Mouse (Mus musculus): ENCODE results near the gene Fbxo30.

DNA sequence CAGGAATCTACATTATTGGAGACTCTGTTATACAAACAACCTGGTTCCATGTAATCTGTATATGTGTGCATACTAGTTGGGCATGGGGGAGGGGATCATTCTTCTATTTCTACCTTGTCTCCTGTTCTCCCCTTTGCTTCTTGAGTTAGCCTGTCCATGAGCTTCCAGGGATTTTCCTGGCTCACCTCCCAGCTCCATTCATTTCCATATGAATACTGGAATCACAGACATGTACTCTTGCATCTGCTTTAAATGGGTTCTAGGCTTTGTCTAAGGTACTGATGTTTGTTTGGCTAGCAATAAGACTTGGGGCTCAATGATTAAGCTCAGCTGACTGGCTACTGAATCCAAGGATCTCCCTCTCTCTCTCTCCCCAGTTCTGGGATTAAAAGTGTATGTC is 12.0 kb upstream of the Fbxo30 start:
- TF ChIP-seq CTCF (IDR thresholded peaks at IDR 0.05; ENCODE audit: control insufficient read depth, insufficient read depth, insufficient replicate concordance, low read depth, low read length) (no peak), POLR2A (IDR thresholded peaks at IDR 0.05; ENCODE audit: control insufficient read depth, low read depth, low read length) (no peak)
